Mouse (Mus musculus) kidney, embryonic 14.5 days (tissue): ENCODE measurements around the gene Gjc2. TPM values are rescaled to one million over a fixed set of nuclear protein-coding genes. Genes with fewer than 3 reads are reported as not detected.

Experiments used
- ATAC-seq: fragments of 200-750 bp; cut with Nextera tagmentation; 2 replicates; pipeline ENCODE4 v1.8.0; 2017; ENCODE audit warnings: moderate number of reproducible peaks, mild to moderate bottlenecking, moderate TSS enrichment, moderate library complexity; ENCODE audit not compliant: low FRiP score, low TSS enrichment
- H3K27ac ChIP-seq: fragments of 300-500 bp; sonication (generic); 2 replicates; pipeline ENCODE4 v1.5.1; 2014; ENCODE audit warnings: low read depth, mild to moderate bottlenecking, low read length, moderate library complexity, mixed read lengths
- H3K27me3 ChIP-seq: fragments of 300-500 bp; sonication (generic); 2 replicates; pipeline ENCODE4 v1.6.1; 2014; ENCODE audit warnings: mild to moderate bottlenecking, low read length; ENCODE audit not compliant: control insufficient read depth, insufficient read depth
- H3K36me3 ChIP-seq: fragments of 300-500 bp; sonication (generic); 2 replicates; pipeline ENCODE4 v1.6.1; 2014; ENCODE audit warnings: low read length, mixed read lengths; ENCODE audit not compliant: control insufficient read depth, insufficient read depth
- H3K4me1 ChIP-seq: fragments of 300-500 bp; sonication (generic); 2 replicates; pipeline ENCODE4 v1.6.1; 2014; ENCODE audit warnings: low read length, mixed read lengths; ENCODE audit not compliant: control insufficient read depth, insufficient read depth
- H3K4me2 ChIP-seq: fragments of 300-500 bp; sonication (generic); replicated peaks from 2 replicates; pipeline ENCODE4 v1.6.1; 2014; ENCODE audit warnings: low read depth, mild to moderate bottlenecking, low read length
- H3K4me3 ChIP-seq: fragments of 300-500 bp; sonication (generic); 2 replicates; pipeline ENCODE4 v1.5.1; 2014; ENCODE audit warnings: mild to moderate bottlenecking, low read length
- H3K9ac ChIP-seq: fragments of 300-500 bp; sonication (generic); 2 replicates; pipeline ENCODE4 v1.6.1; 2014; ENCODE audit warnings: low read depth, mild to moderate bottlenecking, low read length, moderate library complexity
- H3K9me3 ChIP-seq: fragments of 300-500 bp; sonication (generic); 2 replicates; pipeline ENCODE4 v1.6.1; 2016; ENCODE audit warnings: low read length; ENCODE audit not compliant: control insufficient read depth
- WGBS: fragments of 180-500 bp; shearing (Covaris S2); extraction: QIAGEN DNeasy Blood & Tissue Kit; methylation state at CpG from one replicate; pipeline ENCODE4 v1.1.7; 2014; 5-methylcytosine and 5-hydroxymethylcytosine counted together
- polyA plus RNA-seq: library from polyadenylated mRNA; unstranded; fragments of >200 nt; fragmentation: Nextera tagmentation; extraction: Ambion mirVana; gene quantifications from 2 replicates; pipeline ENCODE4 v1.2.1, GENCODE M21; 2014

Gjc2 gene
- polyA plus RNA-seq, 1 experiment from 2014 or later: 0.28 TPM

DNA sequence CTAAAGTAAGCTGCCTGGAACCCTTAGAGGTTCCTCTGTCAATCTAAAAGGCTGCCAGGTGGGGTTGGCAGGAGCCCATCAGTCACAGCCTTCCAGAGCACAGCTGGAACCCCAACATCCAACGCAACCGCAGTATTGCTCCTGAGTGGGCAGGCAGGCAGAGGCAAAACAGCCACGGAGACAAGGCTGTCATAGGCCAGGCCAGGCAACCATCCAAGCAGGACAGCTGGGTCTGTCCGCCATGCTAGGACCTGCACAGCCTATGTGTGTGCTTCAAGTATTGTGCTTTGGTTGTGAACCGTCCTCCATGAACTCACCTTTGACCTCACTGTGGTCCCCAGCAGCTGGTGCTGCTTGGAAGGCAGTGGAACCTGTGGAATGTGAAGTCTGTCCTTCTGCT, 27.1 kb downstream of the Gjc2 start:
- Histone ChIP-seq H3K27ac (no peak overlapping the region), H3K4me3 (no peak overlapping the region), H3K4me1 (no peaks in the 10 kb centered on the region), H3K36me3 (0 out of 2 replicates have a peak, but pooled peaks cover 11% of the 10 kb centered on the region), H3K4me2 (no peak overlapping the region), H3K27me3 (no peaks in the 10 kb centered on the region), H3K9ac (no peak overlapping the region), H3K9me3 (no peaks in the 10 kb centered on the region)
- WGBS: 91% methylated on average over 5 of the region's 5 CpGs
- ATAC-seq: no peak

DNA sequence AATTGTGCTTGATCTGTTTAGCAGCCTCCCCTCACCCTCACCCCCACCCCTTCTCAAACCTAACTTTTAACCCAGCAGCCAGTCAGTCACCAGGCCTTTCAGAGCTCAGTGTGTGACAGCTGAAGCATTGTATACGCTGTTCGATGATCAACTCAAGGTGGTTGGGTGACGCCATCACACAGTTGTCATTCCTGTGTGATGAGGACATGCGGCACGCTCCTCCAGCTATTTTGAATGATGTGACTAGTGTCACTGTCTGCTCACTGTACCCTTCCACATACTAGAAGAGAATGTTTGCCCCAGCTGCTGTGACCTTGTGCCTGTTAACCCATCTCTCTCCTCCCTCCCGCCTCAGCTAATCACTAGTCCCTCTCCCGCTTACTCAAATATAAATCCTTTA, 28.8 kb downstream of the Gjc2 start:
- no peak overlapping the region for H3K4me3 ChIP-seq
- 89% methylated on average over 7 of the region's 7 CpGs for WGBS

DNA sequence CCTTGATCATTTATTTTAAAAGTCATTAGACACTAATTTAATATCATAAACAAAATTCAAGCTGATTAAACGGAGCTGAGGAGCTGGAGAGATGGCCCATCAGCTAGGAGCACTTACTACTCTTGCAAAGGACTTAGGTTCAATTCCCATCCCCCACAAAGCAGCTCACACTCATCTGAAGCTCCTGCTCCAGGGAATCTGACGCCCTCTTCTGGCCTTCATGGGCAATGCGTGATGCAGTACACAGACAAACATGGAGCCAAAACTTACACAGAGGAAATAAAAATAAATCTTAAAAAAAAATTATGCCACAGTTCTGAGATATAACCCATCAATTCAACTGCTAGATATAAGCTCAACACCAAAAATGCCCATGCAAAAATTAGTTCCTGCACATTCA, 31.3 kb downstream of the Gjc2 start:
- Histone ChIP-seq H3K4me2 (no peak overlapping the region), H3K27me3 (no peaks in the 10 kb centered on the region), H3K36me3 (0 out of 2 replicates have a peak, but pooled peaks cover 5% of the 10 kb centered on the region), H3K4me1 (no peaks in the 10 kb centered on the region), H3K9me3 (no peaks in the 10 kb centered on the region), H3K9ac (no peak overlapping the region), H3K4me3 (no peak overlapping the region), H3K27ac (no peak overlapping the region)
- 33% methylated on average over 3 of the region's 3 CpGs for WGBS
- no peak for ATAC-seq

More for the DNA sequence above, 28.8 kb downstream of the Gjc2 start:
- Histone ChIP-seq H3K9ac (no peak overlapping the region), H3K4me2 (no peak overlapping the region), H3K9me3 (no peaks in the 10 kb centered on the region), H3K27me3 (no peaks in the 10 kb centered on the region), H3K36me3 (0 out of 2 replicates have a peak, but pooled peaks cover 11% of the 10 kb centered on the region), H3K27ac (no peak overlapping the region), H3K4me1 (no peaks in the 10 kb centered on the region)
- no peak for ATAC-seq

DNA sequence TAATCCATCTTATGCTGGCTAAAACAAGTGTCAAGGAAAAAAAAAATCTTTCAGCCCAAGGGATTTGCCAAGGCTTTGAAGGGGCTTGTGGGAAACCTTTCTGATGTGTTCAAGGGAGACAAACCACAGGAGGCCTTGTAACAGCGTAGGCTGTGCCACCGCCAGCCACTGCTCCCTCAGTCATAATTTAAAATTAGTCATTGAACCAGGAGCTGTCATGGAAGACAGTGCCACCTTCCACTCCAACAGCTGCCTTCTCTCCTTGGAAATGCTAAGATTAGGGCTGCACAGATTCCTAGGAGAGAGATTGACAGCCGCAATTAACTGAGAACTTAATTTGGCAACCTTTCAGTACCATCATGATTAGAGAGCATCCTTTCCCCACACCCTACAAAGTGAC, 33.7 kb downstream of the Gjc2 start:
- no peaks in the 10 kb centered on the region for H3K4me1 ChIP-seq
- no peak overlapping the region for H3K4me2 ChIP-seq
- H3K36me3 ChIP-seq: no peaks in the 10 kb centered on the region
- H3K27me3 ChIP-seq: no peaks in the 10 kb centered on the region
- no peak overlapping the region for H3K4me3 ChIP-seq
- no peak for ATAC-seq
- H3K9me3 ChIP-seq: no peaks in the 10 kb centered on the region
- H3K9ac ChIP-seq: no peak overlapping the region
- WGBS: 66% methylated on average over 3 of the region's 3 CpGs
- H3K27ac ChIP-seq: no peak overlapping the region

DNA sequence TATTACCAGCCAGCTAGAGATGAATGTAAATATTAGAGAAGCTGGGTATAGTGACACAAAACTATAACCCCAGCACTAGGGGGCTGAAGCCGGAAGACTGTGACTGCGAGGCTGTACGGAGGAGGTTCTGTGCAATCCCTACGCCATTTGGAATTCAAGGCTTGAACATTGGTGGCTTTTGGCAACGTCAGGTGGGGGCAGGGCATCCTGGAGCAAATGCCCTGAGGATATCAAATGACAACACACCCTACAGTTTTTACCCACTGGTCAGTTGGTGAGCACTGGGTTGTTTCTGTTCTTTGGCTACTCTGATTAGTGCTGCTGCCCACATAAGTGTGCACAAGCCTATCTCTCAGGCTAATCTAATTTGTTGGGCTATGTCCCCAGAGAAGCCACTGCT, 40.1 kb downstream of the Gjc2 start:
- ATAC-seq: no peak
- Histone ChIP-seq H3K4me2 (no peak overlapping the region), H3K36me3 (no peaks in the 10 kb centered on the region), H3K27ac (no peak overlapping the region), H3K27me3 (no peaks in the 10 kb centered on the region), H3K4me1 (no peaks in the 10 kb centered on the region), H3K4me3 (no peak overlapping the region), H3K9me3 (no peaks in the 10 kb centered on the region), H3K9ac (no peak overlapping the region)
- WGBS: 66% methylated on average over 5 of the region's 5 CpGs

DNA sequence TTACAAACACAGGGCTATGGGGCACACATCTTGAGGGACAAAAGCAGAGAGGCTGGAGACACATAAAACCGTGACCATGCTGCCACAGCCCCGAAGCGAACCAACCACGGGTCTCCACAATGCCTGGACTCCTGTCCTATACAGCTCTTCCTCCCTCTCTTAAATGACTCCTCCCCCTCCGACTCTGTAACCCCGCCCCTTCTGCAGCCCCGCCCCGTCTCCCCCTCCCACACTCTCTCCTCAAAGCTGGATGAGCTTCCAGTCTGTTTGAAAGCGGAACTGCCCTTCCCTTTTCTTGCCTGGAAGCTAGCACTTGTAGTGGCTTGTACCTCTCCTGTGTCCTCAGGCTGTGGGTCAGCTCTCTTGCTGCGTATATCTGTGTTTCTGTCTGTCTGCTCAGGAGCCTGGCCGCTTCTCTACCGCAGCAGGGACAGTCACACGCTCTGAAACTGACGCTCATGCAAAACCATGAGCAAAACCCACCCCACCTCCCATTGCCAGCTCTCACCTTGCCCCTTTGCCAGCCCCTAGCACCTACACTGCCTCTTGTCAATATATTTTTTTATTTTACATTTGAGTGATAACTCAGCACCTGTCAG, 41.1 kb downstream of the Gjc2 start:
- H3K9me3 ChIP-seq: no peaks in the 10 kb centered on the region
- H3K27ac ChIP-seq: no peak overlapping the region
- H3K36me3 ChIP-seq: no peaks in the 10 kb centered on the region
- no peaks in the 10 kb centered on the region for H3K4me1 ChIP-seq
- 8% methylated on average over 14 of the region's 14 CpGs for WGBS
- peaks cover 8% of the 10 kb centered on the region for H3K27me3 ChIP-seq
- ATAC-seq: peak; percentile 73
- H3K4me2 ChIP-seq: peak overlapping the region; percentile 29
- H3K9ac ChIP-seq: no peak overlapping the region
- no peak overlapping the region for H3K4me3 ChIP-seq

DNA sequence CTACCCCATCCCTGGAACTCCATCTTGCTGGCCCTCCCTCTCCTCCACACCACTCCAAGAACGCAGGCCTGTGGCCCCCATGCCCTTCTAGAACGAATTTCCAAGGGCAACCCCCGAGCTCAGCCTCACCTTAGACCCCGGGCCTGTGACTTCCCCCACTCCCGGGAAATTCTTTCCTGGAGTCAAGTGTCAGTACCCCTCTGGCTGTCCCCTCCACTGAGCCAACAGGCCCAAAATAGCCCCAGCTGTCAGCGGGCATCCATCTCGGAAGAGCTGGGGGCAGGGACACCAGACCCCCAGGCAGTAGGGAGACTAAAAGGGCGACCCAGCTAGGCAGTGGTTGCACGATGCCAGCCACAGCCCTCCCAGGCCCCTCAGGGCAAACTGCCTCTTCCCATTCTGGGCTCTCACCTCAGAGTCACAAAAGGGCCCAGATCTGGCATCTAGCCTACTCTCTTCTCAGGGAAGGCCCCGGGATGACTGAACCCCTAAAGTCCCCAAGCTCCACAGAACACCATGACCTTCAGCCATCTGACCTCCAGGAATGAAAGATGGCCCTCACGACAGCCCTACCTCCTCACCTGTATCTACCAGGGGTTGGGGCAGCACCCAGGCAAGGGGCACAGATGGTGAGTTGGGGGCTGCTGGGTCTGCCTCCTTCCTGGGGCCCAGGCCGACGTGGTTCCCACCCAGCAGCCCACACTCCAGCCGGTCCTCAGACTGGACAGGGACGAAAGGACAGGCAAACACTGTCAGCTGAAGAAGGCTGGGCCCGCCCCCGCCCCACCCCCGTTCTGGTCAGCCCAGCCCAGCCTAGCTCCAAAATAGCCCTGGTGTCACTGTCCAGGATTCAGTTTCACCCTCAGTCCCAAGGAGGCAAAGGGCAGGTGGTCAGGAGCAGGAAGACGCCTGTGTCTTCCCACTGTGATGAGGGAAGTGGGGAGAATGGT, 44.2 kb downstream of the Gjc2 start:
- no peak overlapping the region for H3K27ac ChIP-seq
- H3K4me1 ChIP-seq: peaks cover 9% of the 10 kb centered on the region
- H3K4me2 ChIP-seq: no peak overlapping the region
- no peak overlapping the region for H3K9ac ChIP-seq
- H3K36me3 ChIP-seq: no peaks in the 10 kb centered on the region
- peaks cover 39% of the 10 kb centered on the region for H3K27me3 ChIP-seq
- ATAC-seq: no peak
- WGBS: 47% methylated on average over 19 of the region's 19 CpGs
- no peak overlapping the region for H3K4me3 ChIP-seq
- H3K9me3 ChIP-seq: no peaks in the 10 kb centered on the region

DNA sequence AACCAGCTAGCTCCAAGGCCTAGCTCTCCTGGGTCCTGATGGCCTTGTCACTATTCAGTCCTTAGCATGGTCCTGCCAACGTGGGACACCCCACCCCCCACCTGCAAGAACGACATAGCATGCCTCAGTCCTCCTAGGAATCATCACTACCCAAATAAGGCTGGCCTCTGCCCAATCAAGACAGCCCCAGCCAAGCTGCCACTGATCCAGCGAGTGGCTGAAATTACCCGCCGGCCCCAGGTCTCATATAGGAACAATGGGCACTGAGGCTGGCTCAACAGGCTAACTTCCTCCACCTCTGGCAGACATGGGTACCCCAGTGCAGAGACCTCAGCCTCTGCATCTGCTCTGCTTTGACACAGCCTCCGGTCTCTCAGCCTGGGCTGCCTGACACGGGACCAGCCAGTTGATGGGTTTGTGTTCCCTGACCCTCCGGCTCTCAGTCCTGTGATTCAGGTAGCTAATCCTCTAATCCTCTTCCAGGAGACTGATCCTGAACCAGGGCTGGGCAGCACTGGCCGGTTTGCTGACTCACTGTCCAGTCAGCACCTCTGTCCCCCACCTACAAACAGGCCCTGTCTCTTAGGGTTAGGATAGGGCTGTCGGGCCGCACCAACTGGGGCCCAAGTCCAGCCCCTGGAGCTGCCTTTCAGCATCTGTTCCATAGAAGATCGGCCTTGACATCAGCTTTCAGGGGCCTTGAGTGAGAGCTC, 45.9 kb downstream of the Gjc2 start:
- H3K9me3 ChIP-seq: no peaks in the 10 kb centered on the region
- no peak overlapping the region for H3K4me3 ChIP-seq
- H3K4me1 ChIP-seq: peaks cover 9% of the 10 kb centered on the region
- peaks cover 54% of the 10 kb centered on the region for H3K27me3 ChIP-seq
- no peak overlapping the region for H3K9ac ChIP-seq
- no peak overlapping the region for H3K4me2 ChIP-seq
- no peak overlapping the region for H3K27ac ChIP-seq
- no peaks in the 10 kb centered on the region for H3K36me3 ChIP-seq
- no peak for ATAC-seq
- 70% methylated on average over 12 of the region's 12 CpGs for WGBS
